Mouse (Mus musculus): ENCODE data around the gene Nfkbil1.

Gene Nfkbil1

DNA sequence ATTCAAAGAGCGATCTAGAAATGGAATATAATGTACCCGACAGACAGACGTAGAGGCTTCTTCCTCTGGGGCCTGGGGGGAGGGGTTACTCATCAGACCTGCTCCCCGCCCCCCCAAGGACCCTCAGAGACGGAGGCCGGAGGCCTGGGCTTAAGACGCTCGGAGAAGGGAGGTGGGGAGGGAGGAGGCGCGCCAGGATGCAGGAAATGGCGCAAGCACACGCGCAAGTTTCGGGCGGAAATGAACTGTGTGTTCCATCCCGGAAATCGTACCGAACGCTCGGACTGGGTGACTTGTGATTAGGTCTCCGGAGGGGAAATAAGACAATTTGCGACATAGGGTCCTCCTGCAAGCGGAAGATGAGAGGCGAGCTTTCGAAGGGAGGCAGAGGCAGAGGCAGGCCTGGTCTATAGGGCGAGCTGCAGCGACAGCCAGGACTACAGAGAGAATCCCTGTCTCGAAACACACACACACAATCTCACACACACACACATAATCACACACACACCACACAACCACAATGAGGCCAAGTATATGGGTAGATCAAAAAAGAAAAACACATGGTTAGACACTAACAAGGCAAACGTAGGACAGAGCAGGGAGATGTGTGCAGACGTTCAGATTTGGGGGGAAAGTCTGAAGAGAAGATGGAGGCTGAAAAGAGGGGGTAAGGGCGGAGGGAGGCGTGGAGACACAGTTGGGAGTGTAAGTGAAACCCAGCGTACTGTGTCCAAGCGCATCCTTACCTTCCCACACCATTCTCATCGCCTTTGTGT lies at the start of gene Nfkbil1:
Gene Nfkbil1, minus strand, starts transcription at position 179 of the 776 bp plus-strand sequence.
- DNase-seq (ENCODE audit: low read depth): peak; percentile 98

DNA sequence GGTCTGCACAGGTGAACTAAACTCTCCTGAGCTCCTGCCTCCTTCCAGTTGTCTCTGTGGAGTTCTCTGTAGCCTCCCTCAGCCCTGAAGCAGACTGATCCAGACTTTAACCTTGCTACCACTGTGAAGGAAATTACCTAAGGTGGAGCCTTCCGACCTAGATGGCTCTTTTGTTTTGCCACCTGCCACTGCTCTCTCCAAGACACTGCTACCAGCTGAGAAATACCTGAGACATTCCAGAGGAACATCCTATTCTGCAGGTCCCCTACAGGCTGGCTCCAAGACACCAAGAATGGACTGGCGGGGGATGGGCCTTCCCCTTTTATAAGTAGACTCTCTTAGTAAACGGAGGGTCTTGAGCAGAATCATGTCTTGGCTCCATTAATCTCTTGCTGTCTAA lies 44.7 kb upstream of the Nfkbil1 start:
- DNase-seq (ENCODE audit: low read depth): no peak

- no peak for DNase-seq (ENCODE audit: low read depth)
Observed at GRCm38 (mm10) chr17:35278957-35279688, 43.5 kb upstream of the Nfkbil1 start.

DNA sequence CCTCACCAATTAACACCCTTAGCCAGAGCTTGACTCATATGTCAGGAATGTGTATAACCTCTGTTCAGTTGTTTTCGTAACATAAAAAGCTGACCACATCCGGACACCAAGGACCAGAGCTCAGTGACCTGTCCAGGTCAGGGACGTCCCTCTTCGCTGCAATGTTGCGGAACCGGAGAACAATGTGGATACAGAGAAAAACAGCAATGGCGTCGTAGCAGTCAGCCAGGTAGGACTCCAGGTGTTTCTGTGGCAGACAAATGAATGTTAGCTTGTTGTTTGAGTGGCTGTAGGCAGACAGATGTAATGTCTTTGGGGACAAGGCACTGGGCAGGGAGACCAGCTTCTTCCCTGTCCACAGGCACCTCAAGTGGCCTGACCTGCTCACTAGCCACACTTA lies 42.5 kb upstream of the Nfkbil1 start:
- DNase-seq (ENCODE audit: low read depth): no peak

GRCm38 (mm10) chr17:35276304-35276864 lies 40.8 kb upstream of the Nfkbil1 start:
- no peak for DNase-seq (ENCODE audit: low read depth)

DNA sequence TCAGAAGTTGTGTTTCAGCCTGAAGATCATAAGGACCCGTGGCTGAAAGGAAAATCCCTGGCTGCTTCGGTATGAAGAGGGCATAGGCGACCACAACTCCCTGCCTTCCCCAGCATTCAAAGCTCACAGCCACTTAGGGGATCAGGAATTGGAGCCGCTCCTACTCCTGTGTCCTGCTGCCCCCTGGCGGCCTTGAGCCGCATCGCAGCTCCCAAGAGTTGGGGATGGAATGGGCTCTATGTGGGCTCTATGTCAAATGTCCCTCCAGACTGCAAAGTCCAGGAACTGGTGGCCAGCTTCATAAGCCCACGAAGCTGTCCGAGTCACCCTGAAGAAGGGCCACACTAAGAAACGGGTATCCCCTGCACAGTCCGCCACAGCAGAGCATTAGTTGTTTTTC lies 39.2 kb upstream of the Nfkbil1 start:
- peak; percentile 96 for DNase-seq (ENCODE audit: low read depth)

DNA sequence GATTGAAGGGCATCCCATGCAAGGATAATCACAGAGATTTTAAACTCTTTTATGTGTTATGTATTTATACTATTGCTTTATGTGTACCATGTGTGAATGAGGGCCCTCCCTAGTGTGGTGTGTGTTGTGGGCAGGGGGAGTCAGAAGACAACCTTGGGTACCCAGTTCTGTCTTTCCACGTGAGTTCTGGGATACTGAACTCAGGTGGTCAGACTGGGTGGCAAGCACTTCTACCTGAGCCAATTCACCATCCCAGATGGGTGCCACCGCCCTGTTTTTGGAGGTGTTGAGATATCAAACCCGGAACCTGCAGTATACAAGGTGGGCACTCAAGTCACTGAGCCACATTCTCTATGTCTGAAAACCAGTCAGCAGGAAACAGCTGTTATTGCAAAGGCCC lies 36.7 kb upstream of the Nfkbil1 start:
- no peak for DNase-seq (ENCODE audit: low read depth)

DNA sequence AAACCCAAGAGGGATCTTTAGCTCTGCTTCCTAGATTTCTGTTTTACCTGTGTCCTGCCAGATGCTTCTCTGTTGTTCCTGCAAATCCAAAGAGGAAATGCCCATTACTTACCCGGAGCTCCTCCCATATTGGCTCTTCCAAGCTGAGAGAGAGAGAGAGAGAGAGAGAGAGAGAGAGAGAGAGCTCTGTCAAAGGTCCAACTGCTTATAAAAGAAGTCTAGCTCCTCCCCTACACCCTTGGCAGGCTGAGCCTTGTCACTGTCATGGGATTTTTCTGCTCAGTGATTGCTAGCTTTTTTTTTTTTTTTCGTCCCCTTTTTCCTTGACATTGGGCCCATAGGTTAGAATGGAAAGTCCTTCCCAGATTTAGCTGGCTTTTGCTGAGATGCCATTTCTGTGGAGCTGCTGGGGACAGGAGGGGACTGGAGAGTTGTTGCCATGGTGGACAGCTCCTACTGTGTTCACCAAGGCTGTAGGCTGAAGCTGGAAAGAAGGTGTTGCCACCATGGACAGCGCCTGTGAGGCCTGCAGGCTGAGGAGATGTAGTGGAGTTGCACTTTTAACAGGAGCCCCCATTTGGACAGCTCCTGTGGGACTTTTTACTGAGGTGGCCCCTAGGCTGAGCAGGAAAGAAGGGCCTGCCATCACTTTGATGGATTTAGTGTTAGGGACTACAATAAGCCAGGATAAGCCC lies 34.2 kb upstream of the Nfkbil1 start:
- DNase-seq (ENCODE audit: low read depth): peak; percentile 73

DNA sequence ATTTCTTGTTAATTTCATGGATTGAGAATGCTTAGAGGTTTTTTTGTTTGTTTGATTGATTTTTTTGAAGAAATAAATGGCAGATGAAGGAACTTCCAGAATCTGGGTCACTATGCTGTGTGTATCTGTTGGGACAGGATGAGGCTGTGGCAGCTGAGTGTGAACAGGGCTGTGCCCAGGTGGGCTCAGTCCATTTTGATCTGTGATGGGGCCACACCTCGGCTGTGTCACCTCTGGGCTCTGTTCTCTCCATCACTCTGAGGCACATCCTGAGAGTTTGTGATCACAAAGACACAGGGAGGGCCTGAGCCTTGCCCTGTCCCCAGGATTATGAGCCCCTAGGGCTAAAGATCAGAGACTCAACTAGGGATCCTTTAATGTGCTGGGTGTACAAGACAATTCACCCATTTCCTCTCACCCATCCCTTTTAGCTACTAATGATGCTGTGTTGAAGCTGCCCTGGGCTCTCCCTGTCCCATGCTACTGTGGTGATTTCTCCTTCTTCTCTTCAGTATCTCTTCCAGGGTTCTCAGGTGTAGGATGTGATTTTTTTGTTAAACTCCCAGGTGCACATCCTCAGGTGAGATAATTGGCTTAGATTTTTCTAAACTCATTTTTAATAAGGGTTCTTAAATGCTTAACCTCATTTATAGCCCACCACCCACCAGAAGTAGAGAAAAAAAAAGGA lies 32.0 kb upstream of the Nfkbil1 start:
- no peak for DNase-seq (ENCODE audit: low read depth)

GRCm38 (mm10) chr17:35263523-35263883 lies 27.9 kb upstream of the Nfkbil1 start:
- peak; percentile 59 for DNase-seq (ENCODE audit: low read depth)

GRCm38 (mm10) chr17:35262664-35263522 lies 27.3 kb upstream of the Nfkbil1 start, which contains the start of gene H2-D1:
Gene H2-D1, plus strand, starts transcription at chr17:35262730.
- DNase-seq (ENCODE audit: low read depth): peak; percentile 98

GRCm38 (mm10) chr17:35261651-35262050 lies 26.1 kb upstream of the Nfkbil1 start:
- no peak for DNase-seq (ENCODE audit: low read depth)

DNA sequence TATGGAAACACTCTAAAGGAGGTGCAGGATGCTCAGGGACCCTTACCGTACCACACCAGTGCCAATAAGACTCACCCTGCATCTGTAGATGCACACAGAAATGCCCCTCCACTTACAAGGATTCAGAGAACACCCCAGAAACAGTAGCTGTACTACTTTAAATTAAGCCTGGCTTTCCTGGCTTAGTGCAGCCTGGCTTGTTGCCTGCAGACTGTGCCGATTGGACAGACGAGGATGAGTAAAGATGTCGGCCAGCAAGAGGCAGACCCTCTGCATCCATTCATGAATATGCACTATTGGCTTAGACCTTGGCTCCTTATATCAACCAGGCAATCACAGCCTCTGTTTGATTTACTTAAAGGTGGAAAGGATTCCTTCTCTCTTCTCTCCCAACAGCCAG lies 24.0 kb upstream of the Nfkbil1 start:
- no peak for DNase-seq (ENCODE audit: low read depth)

GRCm38 (mm10) chr17:35258492-35259478 lies 23.2 kb upstream of the Nfkbil1 start:
- peak; percentile 60 for DNase-seq (ENCODE audit: low read depth)

- DNase-seq (ENCODE audit: low read depth): peak; percentile 97
Observed at GRCm38 (mm10) chr17:35257824-35258491, 22.4 kb upstream of the Nfkbil1 start.

DNA sequence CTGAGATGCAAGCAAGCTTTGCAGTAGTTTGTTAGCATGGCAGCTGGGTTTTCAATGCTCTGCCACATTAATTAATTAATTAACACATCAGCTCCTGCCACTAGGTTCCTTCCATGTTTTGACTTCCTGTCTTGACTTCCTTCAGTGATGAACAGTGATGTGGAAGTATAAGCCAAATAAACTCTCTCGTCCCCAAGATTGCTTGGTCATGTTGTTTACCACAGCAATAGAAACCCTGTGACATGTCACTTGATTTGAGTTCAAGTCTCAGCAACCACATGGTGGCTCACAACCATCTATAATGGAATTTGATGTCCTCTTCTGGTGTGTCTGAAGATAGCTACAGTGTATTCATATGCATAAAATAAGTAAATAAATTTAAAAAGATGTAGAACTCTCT lies 21.8 kb upstream of the Nfkbil1 start:
- no peak for DNase-seq (ENCODE audit: low read depth)

GRCm38 (mm10) chr17:35255704-35256103 lies 20.1 kb upstream of the Nfkbil1 start:
- DNase-seq (ENCODE audit: low read depth): no peak

DNA sequence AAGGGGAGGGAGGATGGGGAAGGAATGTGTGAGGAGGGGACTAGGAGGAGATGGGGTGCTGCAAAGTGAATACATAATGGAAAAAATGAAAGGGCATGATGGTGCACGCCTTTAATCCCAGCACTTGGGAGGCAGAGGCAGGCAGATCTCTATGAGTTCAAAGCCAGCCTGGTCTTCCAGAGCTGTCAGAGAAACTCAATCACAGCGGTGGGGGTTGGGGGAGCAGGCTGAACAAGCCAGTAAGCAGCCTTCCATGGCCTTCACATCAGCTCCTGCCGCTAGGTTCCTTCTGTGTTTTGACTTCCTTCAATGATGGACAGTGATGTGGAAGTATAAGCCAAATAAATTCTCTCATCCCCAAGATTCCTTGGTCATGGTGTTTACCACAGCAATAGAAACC lies 19.7 kb upstream of the Nfkbil1 start:
- DNase-seq (ENCODE audit: low read depth): no peak

Data from NIH3T3 (cell line).